Mouse (Mus musculus): Measurements from ENCODE around the gene Tnrc6a. TPM values are rescaled to one million over a fixed set of nuclear protein-coding genes. Genes with fewer than 3 reads are reported as not detected.

Gene Tnrc6a
- 105 TPM for total RNA-seq (2023)

GRCm38 (mm10) chr7:123123665-123124298 is at the start of gene Tnrc6a:
Tnrc6a (plus strand) TSS chr7:123123885.

GRCm38 (mm10) chr7:123214365-123215075 is 90.8 kb downstream of the Tnrc6a start, which contains the start of gene Slc5a11:
Slc5a11 (plus strand) TSS chr7:123214780.

Other genes starting within 250 kb of the Tnrc6a start
- 117 TPM for gene Rbbp6, start 158.2 kb upstream of the Tnrc6a start, total RNA-seq (2023)
- gene Slc5a11, start 90.9 kb downstream of the Tnrc6a start, total RNA-seq (2023) = not detected
- gene Lcmt1, start 245.9 kb downstream of the Tnrc6a start, total RNA-seq (2023) = 18.7 TPM
- 69.2 TPM for gene Arhgap17, start 246.0 kb downstream of the Tnrc6a start, total RNA-seq (2023)